Mouse (Mus musculus) CH12.LX (cell line): Measurements from ENCODE around the gene Hexdc. TPM values are rescaled to one million over a fixed set of nuclear protein-coding genes. Genes with fewer than 3 reads are reported as not detected.
A peak's percentile ranks its signal among the peaks of the same experiment; 100 is the strongest.

ENCODE experiments used
- DNase-seq: peaks from one replicate; pipeline ENCODE4 v3.0.0-alpha.2; 2013; ENCODE audit errors: extremely low read depth
- H3K27ac ChIP-seq: 2 replicates; pipeline ENCODE4 v1.5.1; 2012; ENCODE audit warnings: low read depth, mild to moderate bottlenecking, control low read depth, moderate library complexity; ENCODE audit not compliant: insufficient read depth
- H3K27me3 ChIP-seq: replicated peaks from 2 replicates; pipeline ENCODE3; 2012; ENCODE audit warnings: inconsistent platforms
- H3K36me3 ChIP-seq, 2 experiments: replicated peaks in 1 of 2; 2 replicates each; pipeline versions ENCODE3 to v1.6.1; 2012; ENCODE audit warnings: inconsistent platforms in 1 of 2, low read length in 1 of 2, mild to moderate bottlenecking in 1 of 2, mixed read lengths in 1 of 2, moderate library complexity in 1 of 2; ENCODE audit not compliant: control insufficient read depth in 1 of 2, insufficient read depth in 1 of 2
- H3K4me1 ChIP-seq, 2 experiments: 2 replicates each; pipeline ENCODE4 v1.6.1; 2012; ENCODE audit warnings: inconsistent platforms in 1 of 2, moderate library complexity in 1 of 2; ENCODE audit not compliant: insufficient read depth in 2 of 2, control insufficient read depth in 1 of 2
- H3K4me2 ChIP-seq: 2 replicates; pipeline ENCODE4 v1.6.1; 2012; ENCODE audit warnings: low read depth, mild to moderate bottlenecking, control low read depth; ENCODE audit not compliant: poor library complexity, insufficient read depth, severe bottlenecking
- H3K4me3 ChIP-seq, 3 experiments: fragments of 150-350 bp in 1 of 3; sonication (generic) in 1 of 3; replicated peaks in 1 of 3; 2 replicates each; pipeline versions ENCODE3 to v1.5.1; 2011 to 2012; ENCODE audit warnings: low read depth in 2 of 3, low read length in 2 of 3, mild to moderate bottlenecking in 2 of 3, moderate library complexity in 2 of 3, control low read depth in 1 of 3, improper control_type of control experiment in 1 of 3, inconsistent platforms in 1 of 3, mixed read lengths in 1 of 3; ENCODE audit not compliant: poor library complexity in 1 of 3
- H3K79me2 ChIP-seq: replicated peaks from 2 replicates; pipeline ENCODE4 v1.6.1; 2012; ENCODE audit warnings: mild to moderate bottlenecking, moderate library complexity; ENCODE audit not compliant: control insufficient read depth, poor library complexity, insufficient read depth, severe bottlenecking; ENCODE audit errors: extremely low read depth
- H3K9ac ChIP-seq: 2 replicates; pipeline ENCODE4 v1.6.1; 2012; ENCODE audit warnings: low read depth, mild to moderate bottlenecking, control low read depth, moderate library complexity; ENCODE audit not compliant: insufficient read depth
- H3K9me3 ChIP-seq: replicated peaks from 2 replicates; pipeline ENCODE3; 2012; ENCODE audit warnings: low read length, inconsistent platforms, mixed read lengths
- CHD1 ChIP-seq: IDR thresholded peaks from 2 replicates; pipeline ENCODE4 v1.6.1; 2012; ENCODE audit warnings: low read depth, low read length, improper control_type of control experiment, inconsistent platforms
- ELF1 ChIP-seq: IDR thresholded peaks from 2 replicates; pipeline ENCODE4 v1.6.1; 2014; ENCODE audit warnings: low read depth, mild to moderate bottlenecking, inconsistent platforms, low read length, improper control_type of control experiment
- ETS1 ChIP-seq: conservative IDR thresholded peaks from 2 replicates; pipeline ENCODE4 v1.6.1; 2012; ENCODE audit warnings: low read depth, mild to moderate bottlenecking, inconsistent platforms, low read length, improper control_type of control experiment, moderate library complexity
- GABPA ChIP-seq: IDR thresholded peaks from 2 replicates; pipeline ENCODE4 v1.6.1; 2012; ENCODE audit warnings: low read depth, low read length, improper control_type of control experiment, inconsistent platforms; ENCODE audit not compliant: insufficient replicate concordance
- JUND ChIP-seq: conservative IDR thresholded peaks from 2 replicates; pipeline ENCODE4 v1.6.1; 2011; ENCODE audit warnings: low read depth, low read length, improper control_type of control experiment
- KAT2A ChIP-seq: IDR thresholded peaks from 2 replicates; pipeline ENCODE4 v1.6.1; 2012; ENCODE audit warnings: low read length, improper control_type of control experiment, inconsistent platforms; ENCODE audit not compliant: insufficient replicate concordance
- MAX ChIP-seq: IDR thresholded peaks from 2 replicates; pipeline ENCODE4 v1.6.1; 2011; ENCODE audit warnings: low read length, improper control_type of control experiment
- MAZ ChIP-seq: IDR thresholded peaks from 2 replicates; pipeline ENCODE4 v1.6.1; 2012; ENCODE audit warnings: low read depth, mild to moderate bottlenecking, inconsistent platforms, low read length, improper control_type of control experiment, moderate library complexity
- MEF2A ChIP-seq: IDR thresholded peaks from 2 replicates; pipeline ENCODE4 v1.6.1; 2014; ENCODE audit warnings: low read depth, mild to moderate bottlenecking, inconsistent platforms, low read length, improper control_type of control experiment, borderline replicate concordance
- MXI1 ChIP-seq: IDR thresholded peaks from 2 replicates; pipeline ENCODE4 v1.6.1; 2011; ENCODE audit warnings: mild to moderate bottlenecking, low read depth, low read length, improper control_type of control experiment
- NELFE ChIP-seq: IDR thresholded peaks from 2 replicates; pipeline ENCODE4 v1.6.1; 2011; ENCODE audit warnings: low read depth, low read length, improper control_type of control experiment
- PAX5 ChIP-seq: IDR thresholded peaks from 2 replicates; pipeline ENCODE4 v1.6.1; 2012; ENCODE audit warnings: low read length, inconsistent platforms, mixed read lengths
- SIN3A ChIP-seq: IDR thresholded peaks from 2 replicates; pipeline ENCODE4 v1.6.1; 2012; ENCODE audit warnings: low read length, improper control_type of control experiment, inconsistent platforms
- UBTF ChIP-seq: IDR thresholded peaks from 2 replicates; pipeline ENCODE4 v1.6.1; 2012; ENCODE audit warnings: low read depth, mild to moderate bottlenecking, inconsistent platforms, low read length, improper control_type of control experiment, moderate library complexity
- ZNF384 ChIP-seq: IDR thresholded peaks from 2 replicates; pipeline ENCODE4 v1.6.1; 2012; ENCODE audit warnings: low read depth, low read length, improper control_type of control experiment, inconsistent platforms
- dilution Hi-C: fragments of 300-500 bp; cut with MboI; formaldehyde crosslinking; loops from 2 replicates; pipeline ENCODE4 v1.14.3; 2020; ENCODE audit warnings: low sequenced_read_pairs; ENCODE audit not compliant: extremely low pct_unique_long_range_greater_than_20kb, extremely low pct_ligation_motif_present
- in situ Hi-C: fragments of 300-500 bp; cut with MboI; formaldehyde crosslinking; loops from 3 replicates; pipeline ENCODE4 v1.14.3; 2019; ENCODE audit warnings: low sequenced_read_pairs, low pct_ligation_motif_present, low pct_unique_long_range_greater_than_20kb, mixed read lengths
- polyA plus RNA-seq: library from polyadenylated mRNA; unstranded; fragments of >175 nt; gene quantifications from 2 replicates; pipeline ENCODE4 v1.2.1, GENCODE M21; 2012; ENCODE audit warnings: low read depth; ENCODE audit not compliant: insufficient read length
- total RNA-seq, 2 experiments: library from RNA; depleted of rRNA; stranded (reverse); fragments of 300-350 nt in 1 of 2; fragments of >200 nt in 1 of 2; gene quantifications; 2 replicates each; pipeline ENCODE4 v1.2.3; 2012 to 2014

Hexdc gene
- total and polyA plus RNA-seq, 3 experiments: 8.8 to 11.6 (median 10.6) TPM

GRCm38 (mm10) chr11:121260211-121260906, 56.1 kb downstream of the Hexdc start:
- H3K4me3 ChIP-seq: peak overlapping the region; percentile 80 to 94 (median 84)
- in situ Hi-C loops: no loop called here
- dilution Hi-C loops: no loop called here
- peak overlapping the region; percentile 92 for H3K4me2 ChIP-seq
- H3K9ac ChIP-seq: peak overlapping the region; percentile 95
- no peaks in the 10 kb centered on the region for H3K9me3 ChIP-seq
- H3K4me1 ChIP-seq: peaks cover 8 to 42% of the 10 kb centered on the region in 2 experiments; a peak in 3 of 4 replicates
- peaks cover 53% of the 10 kb centered on the region for H3K79me2 ChIP-seq
- no peaks in the 10 kb centered on the region for H3K27me3 ChIP-seq
- DNase-seq: no peak
- H3K36me3 ChIP-seq: peaks cover 26 to 53% of the 10 kb centered on the region in 2 experiments
- 0 out of 2 replicates have a peak overlapping the region, but pooled peaks have one; percentile 2 for H3K27ac ChIP-seq
- TF ChIP-seq MXI1 (peak; percentile 16; the same call in 1 of the 2 replicates), ETS1 (no peak), MEF2A (no peak), JUND (no peak), UBTF (0 out of 2 replicates have a peak, but pooled peaks have one; percentile 39), MAZ (no peak), KAT2A (no peak), GABPA (no peak), NELFE (no peak), MAX (no peak), SIN3A (peak; percentile 33; the same call in 1 of the 2 replicates)

GRCm38 (mm10) chr11:121261074-121261473, 56.8 kb downstream of the Hexdc start:
- TF ChIP-seq ZNF384 (0 out of 2 replicates have a peak, but pooled peaks have one; percentile 18), PAX5 (no peak), CHD1 (peak; percentile 69; the same call in 1 of the 2 replicates), ELF1 (no peak), SIN3A (0 out of 2 replicates have a peak, but pooled peaks have one; percentile 31)
- dilution Hi-C loops: no loop called here
- peaks cover 30 to 53% of the 10 kb centered on the region in 2 experiments for H3K36me3 ChIP-seq
- H3K79me2 ChIP-seq: peaks cover 59% of the 10 kb centered on the region
- no peak for DNase-seq
- H3K4me1 ChIP-seq: peaks cover 8 to 42% of the 10 kb centered on the region in 2 experiments; a peak in 3 of 4 replicates
- no peaks in the 10 kb centered on the region for H3K9me3 ChIP-seq
- H3K27ac ChIP-seq: no peak overlapping the region
- in situ Hi-C loops: no loop called here
- peak overlapping the region; percentile 92 for H3K4me2 ChIP-seq
- H3K27me3 ChIP-seq: no peaks in the 10 kb centered on the region
- H3K4me3 ChIP-seq: peak overlapping the region; percentile 80 to 94 (median 84)
- H3K9ac ChIP-seq: peak overlapping the region; percentile 95

Other genes starting within 250 kb of the Hexdc start
- gene Csnk1d, start 213.1 kb upstream of the Hexdc start, total RNA-seq (2012; rRNA removed): 92.1 and 96.8 TPM in 2 replicates
- gene Csnk1d, start 213.1 kb upstream of the Hexdc start, total RNA-seq (2014; rRNA removed): 77.7 and 77.8 TPM in 2 replicates
- gene Csnk1d, start 213.1 kb upstream of the Hexdc start, polyA plus RNA-seq: 134 and 136 TPM in 2 replicates
- 0.84 and 2.7 TPM in 2 replicates for gene Cd7, start 165.0 kb upstream of the Hexdc start, total RNA-seq (2012; rRNA removed)
- 0.51 and 0.82 TPM in 2 replicates for gene Cd7, start 165.0 kb upstream of the Hexdc start, total RNA-seq (2014; rRNA removed)
- 0.67 and 1.0 TPM in 2 replicates for gene Cd7, start 165.0 kb upstream of the Hexdc start, polyA plus RNA-seq
- not detected in 2 replicates for gene Sectm1b, start 140.9 kb upstream of the Hexdc start, total RNA-seq (2012; rRNA removed)
- gene Sectm1b, start 140.9 kb upstream of the Hexdc start, total RNA-seq (2014; rRNA removed): not detected in 2 replicates
- gene Sectm1b, start 140.9 kb upstream of the Hexdc start, polyA plus RNA-seq: not detected in 2 replicates
- 0.08 TPM in 1 of 2 replicates, not detected in the other for gene Sectm1a, start 123.2 kb upstream of the Hexdc start, total RNA-seq (2012; rRNA removed)
- gene Sectm1a, start 123.2 kb upstream of the Hexdc start, total RNA-seq (2014; rRNA removed): not detected in 2 replicates
- not detected in 2 replicates for gene Sectm1a, start 123.2 kb upstream of the Hexdc start, polyA plus RNA-seq
- 0.64 and 0.92 TPM in 2 replicates for gene Tex19.2, start 85.8 kb upstream of the Hexdc start, total RNA-seq (2012; rRNA removed)
- gene Tex19.2, start 85.8 kb upstream of the Hexdc start, total RNA-seq (2014; rRNA removed): 1.4 and 1.5 TPM in 2 replicates
- gene Tex19.2, start 85.8 kb upstream of the Hexdc start, polyA plus RNA-seq: 2.3 and 2.4 TPM in 2 replicates
- gene Tex19.1, start 58.3 kb upstream of the Hexdc start, total RNA-seq (2012; rRNA removed): 0.21 TPM in 1 of 2 replicates, not detected in the other
- 0.51 and 0.95 TPM in 2 replicates for gene Tex19.1, start 58.3 kb upstream of the Hexdc start, total RNA-seq (2014; rRNA removed)
- 0.35 and 0.57 TPM in 2 replicates for gene Tex19.1, start 58.3 kb upstream of the Hexdc start, polyA plus RNA-seq
- not detected in 2 replicates for gene Uts2r, start 44.2 kb upstream of the Hexdc start, total RNA-seq (2012; rRNA removed)
- gene Uts2r, start 44.2 kb upstream of the Hexdc start, total RNA-seq (2014; rRNA removed): not detected in 2 replicates
- gene Uts2r, start 44.2 kb upstream of the Hexdc start, polyA plus RNA-seq: not detected in 2 replicates
- gene Ogfod3, start 278 bp downstream of the Hexdc start, total RNA-seq (2012; rRNA removed): 16.4 and 19.0 TPM in 2 replicates
- gene Ogfod3, start 278 bp downstream of the Hexdc start, total RNA-seq (2014; rRNA removed): 10.3 and 13.7 TPM in 2 replicates
- 18.4 and 24.6 TPM in 2 replicates for gene Ogfod3, start 278 bp downstream of the Hexdc start, polyA plus RNA-seq
- 50.0 and 51.6 TPM in 2 replicates for gene Cybc1, start 24.9 kb downstream of the Hexdc start, total RNA-seq (2012; rRNA removed)
- 60.3 and 60.9 TPM in 2 replicates for gene Cybc1, start 24.9 kb downstream of the Hexdc start, total RNA-seq (2014; rRNA removed)
- 52.9 and 57.4 TPM in 2 replicates for gene Cybc1, start 24.9 kb downstream of the Hexdc start, polyA plus RNA-seq
- 15.6 and 26.2 TPM in 2 replicates for gene Narf, start 32.8 kb downstream of the Hexdc start, total RNA-seq (2012; rRNA removed)
- gene Narf, start 32.8 kb downstream of the Hexdc start, total RNA-seq (2014; rRNA removed): 29.9 and 32.1 TPM in 2 replicates
- gene Narf, start 32.8 kb downstream of the Hexdc start, polyA plus RNA-seq: 11.7 and 12.3 TPM in 2 replicates
- 42.6 and 44.3 TPM in 2 replicates for gene Foxk2, start 55.6 kb downstream of the Hexdc start, total RNA-seq (2012; rRNA removed)
- gene Foxk2, start 55.6 kb downstream of the Hexdc start, total RNA-seq (2014; rRNA removed): 25.0 and 26.9 TPM in 2 replicates
- 32.4 and 41.2 TPM in 2 replicates for gene Foxk2, start 55.6 kb downstream of the Hexdc start, polyA plus RNA-seq
- gene Wdr45b, start 150.0 kb downstream of the Hexdc start, total RNA-seq (2012; rRNA removed): 27.0 and 32.1 TPM in 2 replicates
- 49.9 and 53.0 TPM in 2 replicates for gene Wdr45b, start 150.0 kb downstream of the Hexdc start, total RNA-seq (2014; rRNA removed)
- gene Wdr45b, start 150.0 kb downstream of the Hexdc start, polyA plus RNA-seq: 43.3 and 47.5 TPM in 2 replicates
- not detected in 2 replicates for gene Rab40b, start 183.8 kb downstream of the Hexdc start, total RNA-seq (2012; rRNA removed)
- not detected in 2 replicates for gene Rab40b, start 183.8 kb downstream of the Hexdc start, total RNA-seq (2014; rRNA removed)
- gene Rab40b, start 183.8 kb downstream of the Hexdc start, polyA plus RNA-seq: not detected in 2 replicates
- gene Fn3krp, start 217.0 kb downstream of the Hexdc start, total RNA-seq (2012; rRNA removed): 9.8 and 11.2 TPM in 2 replicates
- gene Fn3krp, start 217.0 kb downstream of the Hexdc start, total RNA-seq (2014; rRNA removed): 9.7 and 11.2 TPM in 2 replicates
- 3.6 and 3.8 TPM in 2 replicates for gene Fn3krp, start 217.0 kb downstream of the Hexdc start, polyA plus RNA-seq
- 0.04 TPM in 1 of 2 replicates, not detected in the other for gene Fn3k, start 230.5 kb downstream of the Hexdc start, total RNA-seq (2012; rRNA removed)
- not detected in 2 replicates for gene Fn3k, start 230.5 kb downstream of the Hexdc start, total RNA-seq (2014; rRNA removed)
- not detected in 2 replicates for gene Fn3k, start 230.5 kb downstream of the Hexdc start, polyA plus RNA-seq
- 85.6 and 86.7 TPM in 2 replicates for gene Tbcd, start 247.5 kb downstream of the Hexdc start, total RNA-seq (2012; rRNA removed)
- 57.7 and 62.1 TPM in 2 replicates for gene Tbcd, start 247.5 kb downstream of the Hexdc start, total RNA-seq (2014; rRNA removed)
- 70.4 and 73.3 TPM in 2 replicates for gene Tbcd, start 247.5 kb downstream of the Hexdc start, polyA plus RNA-seq